Mouse (Mus musculus): ENCODE data around the gene Afap1. TPM values are rescaled to one million over a fixed set of nuclear protein-coding genes. Genes with fewer than 3 reads are reported as not detected.

The Afap1 gene
- polyA plus RNA-seq, 1 experiment from 2014 or later, result 1.2 TPM

GRCm38 (mm10) chr5:35933059-35933458 lies 39.9 kb downstream of the Afap1 start:
- Histone ChIP-seq H3K4me2 (ENCODE audit: low read depth, low read length) (no peak overlapping the region), H3K9me3 (ENCODE audit: low read length) (no peaks in the 10 kb centered on the region), H3K27ac (ENCODE audit: low read depth) (no peak overlapping the region), H3K27me3 (ENCODE audit: insufficient read depth, low read length) (no peaks in the 10 kb centered on the region), H3K36me3 (replicated peaks; ENCODE audit: insufficient read depth, low read length) (no peaks in the 10 kb centered on the region), H3K4me3 (ENCODE audit: low read depth, low read length) (no peak overlapping the region), H3K9ac (replicated peaks) (no peak overlapping the region), H3K4me1 (ENCODE audit: insufficient read depth) (no peaks in the 10 kb centered on the region)
- DNase-seq, result no peak
- ATAC-seq, result no peak
- TF ChIP-seq EP300 (IDR thresholded peaks at IDR 0.05; ENCODE audit: low read depth) (no peak), CTCF (IDR thresholded peaks at IDR 0.05; ENCODE audit: low read depth) (no peak)
- 69% methylated on average over 10 of the region's 10 CpGs for WGBS (ENCODE audit: insufficient replicate concordance)

- WGBS (ENCODE audit: insufficient replicate concordance), result 80% methylated on average over 7 of the region's 7 CpGs
- no peak overlapping the region for H3K4me3 ChIP-seq (ENCODE audit: low read depth, low read length)
- no peaks in the 10 kb centered on the region for H3K4me1 ChIP-seq (ENCODE audit: insufficient read depth)
- no peak overlapping the region for H3K4me2 ChIP-seq (ENCODE audit: low read depth, low read length)
- DNase-seq, result no peak
- H3K27ac ChIP-seq (ENCODE audit: low read depth), result no peak overlapping the region
- TF ChIP-seq CTCF (IDR thresholded peaks at IDR 0.05; ENCODE audit: low read depth), result no peak
- H3K9ac ChIP-seq (replicated peaks), result no peak overlapping the region
- H3K27me3 ChIP-seq (ENCODE audit: insufficient read depth, low read length), result no peaks in the 10 kb centered on the region
- ATAC-seq, result no peak
- H3K9me3 ChIP-seq (ENCODE audit: low read length), result no peaks in the 10 kb centered on the region
- H3K36me3 ChIP-seq (replicated peaks; ENCODE audit: insufficient read depth, low read length), result no peaks in the 10 kb centered on the region
These were observed 42.8 kb downstream of the Afap1 start for GRCm38 (mm10) chr5:35935939-35936338.

GRCm38 (mm10) chr5:35938249-35939223 lies 45.4 kb downstream of the Afap1 start:
- H3K4me1 ChIP-seq (ENCODE audit: insufficient read depth), result no peaks in the 10 kb centered on the region
- no peak for TF ChIP-seq EP300 (IDR thresholded peaks at IDR 0.05; ENCODE audit: low read depth)
- no peak for TF ChIP-seq CTCF (IDR thresholded peaks at IDR 0.05; ENCODE audit: low read depth)
- H3K9ac ChIP-seq (replicated peaks), result no peak overlapping the region
- H3K36me3 ChIP-seq (replicated peaks; ENCODE audit: insufficient read depth, low read length), result no peaks in the 10 kb centered on the region
- no peaks in the 10 kb centered on the region for H3K9me3 ChIP-seq (ENCODE audit: low read length)
- H3K27me3 ChIP-seq (ENCODE audit: insufficient read depth, low read length), result no peaks in the 10 kb centered on the region
- 71% methylated on average over 10 of the region's 10 CpGs for WGBS (ENCODE audit: insufficient replicate concordance)
- DNase-seq (no peak), ATAC-seq (no peak)
- H3K4me3 ChIP-seq (ENCODE audit: low read depth, low read length), result no peak overlapping the region
- no peak overlapping the region for H3K4me2 ChIP-seq (ENCODE audit: low read depth, low read length)
- peak overlapping the region; percentile 1; the same call in 1 of the 2 replicates for H3K27ac ChIP-seq (ENCODE audit: low read depth)

- no peaks in the 10 kb centered on the region for H3K9me3 ChIP-seq (ENCODE audit: low read length)
- H3K4me3 ChIP-seq (ENCODE audit: low read depth, low read length), result no peak overlapping the region
- TF ChIP-seq CTCF (IDR thresholded peaks at IDR 0.05; ENCODE audit: low read depth), result no peak
- TF ChIP-seq EP300 (IDR thresholded peaks at IDR 0.05; ENCODE audit: low read depth), result no peak
- H3K27me3 ChIP-seq (ENCODE audit: insufficient read depth, low read length), result no peaks in the 10 kb centered on the region
- ATAC-seq, result no peak
- no peaks in the 10 kb centered on the region for H3K36me3 ChIP-seq (replicated peaks; ENCODE audit: insufficient read depth, low read length)
- no peaks in the 10 kb centered on the region for H3K4me1 ChIP-seq (ENCODE audit: insufficient read depth)
- WGBS (ENCODE audit: insufficient replicate concordance), result 82% methylated on average over 6 of the region's 6 CpGs
- no peak overlapping the region for H3K9ac ChIP-seq (replicated peaks)
- H3K27ac ChIP-seq (ENCODE audit: low read depth), result no peak overlapping the region
- DNase-seq, result no peak
- no peak overlapping the region for H3K4me2 ChIP-seq (ENCODE audit: low read depth, low read length)
These were observed 46.8 kb downstream of the Afap1 start for GRCm38 (mm10) chr5:35939958-35940357.

- H3K4me3 ChIP-seq (ENCODE audit: low read depth, low read length), result no peak overlapping the region
- 70% methylated on average over 5 of the region's 5 CpGs for WGBS (ENCODE audit: insufficient replicate concordance)
- DNase-seq, result no peak
- no peak overlapping the region for H3K4me2 ChIP-seq (ENCODE audit: low read depth, low read length)
- no peaks in the 10 kb centered on the region for H3K36me3 ChIP-seq (replicated peaks; ENCODE audit: insufficient read depth, low read length)
- no peaks in the 10 kb centered on the region for H3K27me3 ChIP-seq (ENCODE audit: insufficient read depth, low read length)
- no peak overlapping the region for H3K9ac ChIP-seq (replicated peaks)
- no peaks in the 10 kb centered on the region for H3K9me3 ChIP-seq (ENCODE audit: low read length)
- no peak for TF ChIP-seq EP300 (IDR thresholded peaks at IDR 0.05; ENCODE audit: low read depth)
- TF ChIP-seq CTCF (IDR thresholded peaks at IDR 0.05; ENCODE audit: low read depth), result no peak
- no peaks in the 10 kb centered on the region for H3K4me1 ChIP-seq (ENCODE audit: insufficient read depth)
- H3K27ac ChIP-seq (ENCODE audit: low read depth), result no peak overlapping the region
- ATAC-seq, result no peak
These were observed 50.4 kb downstream of the Afap1 start for GRCm38 (mm10) chr5:35943541-35943940.

- Histone ChIP-seq H3K9me3 (ENCODE audit: low read length) (no peaks in the 10 kb centered on the region), H3K27me3 (ENCODE audit: insufficient read depth, low read length) (no peaks in the 10 kb centered on the region), H3K4me1 (ENCODE audit: insufficient read depth) (no peaks in the 10 kb centered on the region), H3K27ac (ENCODE audit: low read depth) (no peak overlapping the region), H3K4me2 (ENCODE audit: low read depth, low read length) (no peak overlapping the region), H3K4me3 (ENCODE audit: low read depth, low read length) (no peak overlapping the region), H3K9ac (replicated peaks) (no peak overlapping the region), H3K36me3 (replicated peaks; ENCODE audit: insufficient read depth, low read length) (no peaks in the 10 kb centered on the region)
- ATAC-seq (no peak), DNase-seq (no peak)
- WGBS (ENCODE audit: insufficient replicate concordance), result 69% methylated on average over 2 of the region's 2 CpGs
- TF ChIP-seq CTCF (IDR thresholded peaks at IDR 0.05; ENCODE audit: low read depth) (no peak), EP300 (IDR thresholded peaks at IDR 0.05; ENCODE audit: low read depth) (no peak)
These were observed 53.7 kb downstream of the Afap1 start for GRCm38 (mm10) chr5:35946841-35947240.

Measured in liver, postnatal 0 days (tissue).